Mouse (Mus musculus) bone marrow, adult 2 months (tissue): ENCODE results near the gene Coasy.

Experiments
- CTCF ChIP-seq: fragments of 200-500 bp; IDR thresholded peaks from 2 replicates; pipeline ENCODE4 v1.5.1; 2011; ENCODE audit warnings: low read length, control low read depth; ENCODE audit not compliant: control insufficient read depth, insufficient read depth
- POLR2A ChIP-seq: fragments of 200-500 bp; IDR thresholded peaks from 2 replicates; pipeline ENCODE4 v1.6.1; 2011; ENCODE audit warnings: low read depth, mild to moderate bottlenecking, control low read depth, low read length, borderline replicate concordance; ENCODE audit not compliant: control insufficient read depth

GRCm38 (mm10) chr11:101050359-101050758 is 32.0 kb upstream of the Coasy start:
- TF ChIP-seq CTCF (no peak), POLR2A (no peak)
